Mouse (Mus musculus): Measurements from ENCODE around the gene Ppp1r14d.
A peak's percentile ranks its signal among the peaks of the same experiment; 100 is the strongest.

Gene Ppp1r14d

GRCm38 (mm10) chr2:119229775-119230704 is at the start of gene Ppp1r14d:
Gene Ppp1r14d (minus strand): TSS chr2:119229906.
- no peak for DNase-seq (ENCODE audit: low read depth)

GRCm38 (mm10) chr2:119277810-119278209 is 48.1 kb upstream of the Ppp1r14d start:
- no peak for DNase-seq (ENCODE audit: low read depth)

- no peak for DNase-seq (ENCODE audit: low read depth)
Observed at GRCm38 (mm10) chr2:119276926-119277325, 47.2 kb upstream of the Ppp1r14d start.

- no peak for DNase-seq (ENCODE audit: low read depth)
Observed at GRCm38 (mm10) chr2:119274126-119274525, 44.4 kb upstream of the Ppp1r14d start.

DNA sequence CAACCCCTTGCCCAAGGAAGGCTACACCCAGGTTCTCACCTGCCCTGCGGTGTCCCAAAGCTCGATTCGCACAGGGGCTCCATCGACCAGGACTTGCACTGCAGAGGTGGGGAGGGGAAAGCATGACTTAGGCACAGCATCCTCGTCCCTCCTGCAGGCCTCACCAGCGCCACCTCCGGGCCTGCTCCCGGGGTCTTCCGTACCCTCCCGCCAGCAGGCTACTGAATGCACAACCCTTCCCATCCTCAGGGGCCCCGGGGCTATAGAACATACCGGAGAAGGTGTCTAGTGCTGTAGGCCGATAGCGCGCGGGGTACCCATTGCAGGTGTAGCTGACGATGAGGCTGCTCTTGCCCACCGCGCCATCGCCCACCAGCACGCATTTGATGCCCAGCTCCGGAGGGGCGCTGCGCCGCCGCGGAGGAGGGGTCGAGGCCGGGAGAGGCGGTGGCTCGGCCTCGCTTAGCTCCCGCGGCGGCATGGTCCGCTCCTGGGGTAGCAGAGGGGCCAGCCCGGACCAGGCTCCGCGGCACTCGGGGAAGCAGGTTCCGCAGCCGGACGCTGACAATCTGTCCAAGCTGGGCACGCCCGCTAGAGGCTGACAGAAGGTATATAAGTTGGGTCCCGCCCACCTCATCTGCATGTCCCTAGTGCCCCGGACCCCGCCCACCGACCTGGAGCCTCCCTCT is 41.1 kb upstream of the Ppp1r14d start, which contains the start of gene Rhov:
Rhov (minus strand) TSS at position 630 of the 689 bp plus-strand sequence.
- DNase-seq (ENCODE audit: low read depth): peak; percentile 40

- no peak for DNase-seq (ENCODE audit: low read depth)
Observed at GRCm38 (mm10) chr2:119270286-119270642, 40.6 kb upstream of the Ppp1r14d start.

DNA sequence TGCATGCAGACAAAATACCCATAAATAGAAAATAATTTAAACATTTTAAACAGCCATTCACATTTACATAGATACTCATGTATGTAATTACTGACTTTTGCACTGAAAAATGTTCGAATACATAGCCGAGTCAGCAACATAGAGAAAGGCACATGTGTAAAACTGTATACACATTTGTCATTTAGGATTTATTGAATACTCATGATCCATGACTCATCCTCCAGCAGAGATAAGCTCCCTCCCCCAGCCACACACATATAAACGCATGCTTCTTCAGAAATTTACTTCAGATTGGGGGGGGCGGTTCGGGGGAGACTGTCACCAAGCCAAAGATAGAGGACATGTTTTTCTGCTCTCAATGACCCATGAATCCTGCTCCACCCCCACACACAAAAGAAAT is 34.1 kb upstream of the Ppp1r14d start:
- DNase-seq (ENCODE audit: low read depth): peak; percentile 64

GRCm38 (mm10) chr2:119262978-119263377 is 33.3 kb upstream of the Ppp1r14d start:
- peak; percentile 91 for DNase-seq (ENCODE audit: low read depth)

- DNase-seq (ENCODE audit: low read depth): peak; percentile 53
Observed at GRCm38 (mm10) chr2:119261326-119261725, 31.6 kb upstream of the Ppp1r14d start.

- DNase-seq (ENCODE audit: low read depth): no peak
Observed at GRCm38 (mm10) chr2:119260518-119260917, 30.8 kb upstream of the Ppp1r14d start.

DNA sequence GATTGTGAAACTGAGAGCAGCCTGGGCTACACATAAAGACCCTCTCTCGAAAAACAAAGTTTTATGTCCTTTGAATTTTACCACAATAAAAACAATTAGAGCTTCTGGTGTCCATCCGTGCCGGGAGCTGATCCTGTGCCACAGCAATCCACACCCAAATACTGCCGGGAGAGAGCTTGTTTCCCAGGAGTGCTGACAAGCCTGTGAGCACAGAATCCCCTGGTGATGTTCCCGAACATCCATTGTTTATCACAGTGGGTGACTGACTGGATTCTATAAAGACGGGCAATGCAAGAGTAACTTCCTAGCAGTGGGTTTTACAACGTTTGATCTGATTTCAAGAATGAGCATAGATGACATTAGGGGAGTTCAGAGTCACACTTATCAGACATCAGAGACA is 25.3 kb upstream of the Ppp1r14d start:
- no peak for DNase-seq (ENCODE audit: low read depth)

- DNase-seq (ENCODE audit: low read depth): peak; percentile 91
Observed at GRCm38 (mm10) chr2:119250826-119251478, 21.2 kb upstream of the Ppp1r14d start.

GRCm38 (mm10) chr2:119250377-119250776 is 20.7 kb upstream of the Ppp1r14d start:
- DNase-seq (ENCODE audit: low read depth): no peak

DNA sequence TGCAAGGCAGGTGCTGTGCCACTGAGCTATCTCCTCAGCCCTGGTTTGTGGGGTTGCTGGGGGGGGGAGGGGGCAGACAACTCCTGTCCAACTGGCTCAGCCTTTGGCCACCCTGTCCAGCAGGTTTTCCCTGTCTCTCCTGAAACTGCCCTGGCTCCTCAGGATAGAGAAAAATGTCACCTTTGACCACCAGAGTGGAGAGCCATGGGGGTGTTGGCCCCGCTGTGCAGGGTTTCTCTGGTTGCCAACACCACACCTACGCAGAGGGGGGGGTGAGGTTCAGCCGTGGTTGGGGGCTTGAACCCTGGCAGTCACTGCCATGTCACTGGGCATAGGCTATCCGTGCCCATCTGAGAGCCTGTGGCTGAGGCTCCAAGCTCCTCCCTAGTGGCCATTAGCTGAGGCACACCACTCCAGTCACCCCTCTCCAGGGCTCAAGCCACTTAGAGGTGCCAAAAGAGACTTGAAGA is 19.9 kb upstream of the Ppp1r14d start:
- no peak for DNase-seq (ENCODE audit: low read depth)

DNA sequence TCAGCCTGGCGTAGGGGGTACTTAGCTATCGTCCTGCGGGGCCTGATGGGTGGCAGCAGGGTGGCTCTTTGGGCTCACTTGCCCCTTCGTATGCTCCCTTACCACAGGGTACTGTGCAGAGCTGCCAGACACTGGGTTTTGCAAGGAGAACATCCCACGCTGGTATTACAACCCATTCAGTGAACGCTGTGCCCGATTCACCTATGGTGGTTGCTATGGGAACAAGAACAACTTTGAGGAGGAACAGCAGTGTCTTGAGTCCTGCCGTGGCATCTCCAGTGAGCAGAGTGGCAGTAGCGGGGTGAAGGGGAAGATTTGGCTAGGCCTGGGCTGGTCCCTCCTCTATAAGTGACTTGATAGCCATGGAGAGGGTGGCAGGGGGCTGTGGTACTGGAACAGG is 18.2 kb upstream of the Ppp1r14d start:
- no peak for DNase-seq (ENCODE audit: low read depth)

DNA sequence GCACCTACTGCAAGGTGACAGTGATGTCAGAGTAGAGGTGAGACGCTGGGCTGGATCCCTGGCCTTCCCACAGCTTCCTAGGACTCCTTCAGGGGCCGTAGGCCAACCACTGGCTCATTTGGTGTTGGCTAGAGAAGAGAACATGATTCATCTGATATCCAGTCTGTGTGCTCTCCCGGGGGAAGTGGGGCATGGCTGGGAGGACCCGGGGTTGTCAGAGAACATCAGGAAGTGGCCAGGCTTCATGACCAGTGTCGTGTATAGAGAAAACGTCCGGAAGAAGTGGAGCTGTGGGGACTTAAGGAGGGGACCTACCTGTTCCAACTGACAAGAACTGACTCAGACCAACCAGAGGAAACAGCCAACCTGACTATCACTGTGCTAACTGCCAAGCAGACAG is 15.5 kb upstream of the Ppp1r14d start:
- no peak for DNase-seq (ENCODE audit: low read depth)

- DNase-seq (ENCODE audit: low read depth): peak; percentile 27
Observed at GRCm38 (mm10) chr2:119242548-119242947, 12.8 kb upstream of the Ppp1r14d start.

GRCm38 (mm10) chr2:119240819-119241186 is 11.1 kb upstream of the Ppp1r14d start:
- DNase-seq (ENCODE audit: low read depth): no peak

DNA sequence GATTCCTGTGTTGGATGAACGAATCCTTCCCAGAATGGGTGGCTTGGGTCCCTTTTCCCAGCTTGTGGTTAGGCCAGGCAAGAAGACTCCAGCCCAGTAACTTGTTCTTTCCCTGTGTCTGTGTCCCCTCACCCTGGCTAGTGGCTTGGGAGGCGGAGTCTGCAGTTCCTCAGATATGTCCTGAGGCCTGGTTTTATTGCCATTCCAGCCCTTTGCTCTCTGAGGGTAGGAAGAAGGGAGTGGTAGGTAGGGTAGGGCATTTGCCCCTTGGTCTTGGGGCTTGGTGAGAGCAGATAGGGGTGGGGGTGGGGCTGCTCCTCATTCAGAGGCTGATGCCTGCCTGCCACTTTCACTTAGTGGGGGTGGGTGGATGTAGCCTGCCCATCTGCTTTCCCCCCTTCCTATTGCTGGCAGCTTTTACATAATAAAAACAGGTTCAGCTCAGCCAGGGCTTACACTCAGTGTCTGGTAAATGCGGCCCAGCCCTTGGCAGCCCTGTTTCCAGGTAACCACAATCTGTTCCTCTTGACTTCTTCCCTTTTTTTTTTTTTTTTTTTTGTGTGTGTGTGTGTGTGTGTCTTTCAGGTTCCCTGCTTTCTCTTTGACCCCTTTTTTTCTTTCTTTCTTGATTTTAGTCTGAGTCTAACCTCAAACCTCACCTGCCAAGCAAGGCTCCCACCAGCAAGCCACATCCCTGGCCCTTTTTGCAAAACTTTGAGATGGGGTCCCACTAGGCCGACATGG is 10.5 kb upstream of the Ppp1r14d start:
- DNase-seq (ENCODE audit: low read depth): no peak

GRCm38 (mm10) chr2:119238671-119239070 is 9.0 kb upstream of the Ppp1r14d start:
- DNase-seq (ENCODE audit: low read depth): no peak

- DNase-seq (ENCODE audit: low read depth): no peak
Observed at GRCm38 (mm10) chr2:119237871-119238220, 8.1 kb upstream of the Ppp1r14d start.

All from NIH3T3 (cell line).